ENCODE assay signal across 16 mouse cellular contexts in genomic region chr7:56043577-56044266, GRCm38 (mm10). TPM values are rescaled to one million over a fixed set of nuclear protein-coding genes. Genes with fewer than 3 reads are reported as not detected.
"Had no signal": no experiment of that assay in that cellular context is flagged by ENCODE, and none has a peak within 500 bp of the region (broad histone marks: within the 10 kb centered on the region; RNA-seq: fewer than 3 reads in every experiment).

No protein-coding gene starts in this region.

- H3K36me3 ChIP-seq: limb, embryonic 13.5 days; midbrain, embryonic 15.5 days; neural tube, embryonic 12.5 days had no signal

- H3K4me1 ChIP-seq: limb, embryonic 13.5 days; midbrain, embryonic 15.5 days; neural tube, embryonic 12.5 days had no signal

- H3K4me3 ChIP-seq: limb, embryonic 13.5 days; midbrain, embryonic 15.5 days; neural tube, embryonic 12.5 days had no signal

- H3K27me3 ChIP-seq: limb, embryonic 13.5 days; midbrain, embryonic 15.5 days; neural tube, embryonic 12.5 days had no signal

- H3K9ac ChIP-seq: limb, embryonic 13.5 days; midbrain, embryonic 15.5 days; neural tube, embryonic 12.5 days had no signal

- H3K9me3 ChIP-seq: limb, embryonic 13.5 days; midbrain, embryonic 15.5 days; neural tube, embryonic 12.5 days had no signal

- H3K27ac ChIP-seq: limb, embryonic 13.5 days; midbrain, embryonic 15.5 days; neural tube, embryonic 12.5 days had no signal

- ATAC-seq: intestine, embryonic 16.5 days; midbrain, embryonic 15.5 days had no signal

- DNase-seq: kidney, adult 2 months; kidney, postnatal 25 days; layer of hippocampus, adult 9-11 months; left cerebral cortex, postnatal 4 days; lung, adult 18-20 months; lung, postnatal 36 days; right cerebral cortex, postnatal 4 days; spleen, adult 18-20 months; thymus, adult 18-20 months; thymus, postnatal 14 days had no signal

- H3K4me2 ChIP-seq: limb, embryonic 13.5 days; midbrain, embryonic 11.5 days; midbrain, embryonic 15.5 days; neural tube, embryonic 12.5 days had no signal

RNA-seq across cellular contexts. Expression of gene Nipa1, which starts 24.0 kb away (rescaled TPM):
- total RNA-seq: monocyte, adult 5-6 weeks had no signal
